ENCODE assay signal across 7 mouse cellular contexts in the genomic region with DNA sequence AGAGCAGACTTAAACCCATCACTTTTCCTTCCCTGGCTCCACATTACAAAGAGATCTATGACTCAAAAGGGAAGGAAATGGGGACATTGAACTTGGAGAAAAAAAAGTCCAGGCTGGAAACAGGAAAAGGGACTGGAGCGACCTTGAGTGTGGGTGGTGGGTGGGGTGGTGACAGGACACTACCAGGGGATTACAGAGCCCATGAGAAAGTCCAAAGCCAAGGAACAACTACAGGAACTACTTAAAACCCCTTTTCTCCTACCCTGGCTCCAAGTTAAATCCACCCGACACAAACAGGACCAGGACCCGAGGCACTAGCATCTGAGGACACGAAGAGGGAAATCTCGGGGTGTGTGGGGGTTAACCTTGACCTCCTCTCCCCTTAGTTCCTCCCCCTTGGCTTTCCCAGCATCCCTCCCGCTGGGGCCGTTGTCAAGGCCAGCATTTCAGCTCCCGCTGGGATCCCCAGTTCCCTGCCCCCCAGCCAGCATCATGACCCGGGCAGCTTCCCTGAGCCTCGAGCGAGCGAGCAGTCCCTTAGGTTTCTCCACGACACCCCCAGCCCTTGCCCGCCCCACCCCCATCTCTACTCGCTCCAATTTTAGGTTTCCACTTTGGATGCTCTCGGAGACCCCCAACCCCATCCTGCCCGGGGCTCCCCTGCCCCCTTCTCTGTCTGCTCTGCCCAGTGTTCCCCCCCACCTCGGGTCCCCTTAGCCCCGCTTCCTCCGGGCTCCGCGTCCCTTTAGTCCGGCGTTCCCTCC. TPM values are rescaled to one million over a fixed set of nuclear protein-coding genes. Genes with fewer than 3 reads are reported as not detected.
DNase-seq lines count a peak whose midpoint lies in the region; ATAC-seq and TF ChIP-seq lines count a peak whose summit lies in the region.

No protein-coding gene starts in this region.

- no peaks in the 10 kb centered on the region for H3K27me3 ChIP-seq in embryonic facial prominence, embryonic 14.5 days (replicated peaks; ENCODE audit: control insufficient read depth, insufficient read depth, low read length)
- H3K27me3 ChIP-seq in heart, postnatal 0 days (ENCODE audit: control insufficient read depth, insufficient read depth, low read length) = no peaks in the 10 kb centered on the region

- no peak for TF ChIP-seq CTCF in heart, postnatal 0 days (IDR thresholded peaks at IDR 0.05; ENCODE audit: low read depth)

- peak overlapping the region; percentile 95 for H3K4me3 ChIP-seq in embryonic facial prominence, embryonic 14.5 days (ENCODE audit: low read depth, low read length)
- H3K4me3 ChIP-seq in heart, postnatal 0 days (ENCODE audit: low read depth, low read length) = peak overlapping the region; percentile 86

- peaks cover 23% of the 10 kb centered on the region for H3K4me1 ChIP-seq in embryonic facial prominence, embryonic 14.5 days (ENCODE audit: control insufficient read depth, insufficient read depth, low read length)
- H3K4me1 ChIP-seq in heart, postnatal 0 days (ENCODE audit: control insufficient read depth, insufficient read depth) = peaks cover 44% of the 10 kb centered on the region

- no peaks in the 10 kb centered on the region for H3K9me3 ChIP-seq in embryonic facial prominence, embryonic 14.5 days (ENCODE audit: control insufficient read depth, low read length)
- H3K9me3 ChIP-seq in heart, postnatal 0 days (replicated peaks; ENCODE audit: control insufficient read depth, low read length) = no peaks in the 10 kb centered on the region

- H3K4me2 ChIP-seq in embryonic facial prominence, embryonic 14.5 days (ENCODE audit: low read depth, low read length) = peak overlapping the region; percentile 93
- peak overlapping the region; percentile 83 for H3K4me2 ChIP-seq in heart, postnatal 0 days (ENCODE audit: low read depth, low read length)

- 0% methylated on average over 20 of the region's 24 CpGs for WGBS in embryonic facial prominence, embryonic 14.5 days
- WGBS in heart, postnatal 0 days = under 1% methylated on average over 24 of the region's 24 CpGs

- peak overlapping the region; percentile 81 for H3K27ac ChIP-seq in embryonic facial prominence, embryonic 14.5 days (replicated peaks; ENCODE audit: low read depth, low read length)
- H3K27ac ChIP-seq in heart, postnatal 0 days (ENCODE audit: low read depth) = peak overlapping the region; percentile 93

- DNase-seq in ES-CJ7 (ENCODE audit: low read depth, low spot score) = peak; percentile 95
- DNase-seq in adrenal gland, postnatal 10 days = peak; percentile 83
- DNase-seq in embryonic facial prominence, embryonic 14.5 days (ENCODE audit: low spot score) = peak; percentile 36
- DNase-seq in heart, postnatal 0 days (ENCODE audit: low spot score) = peak; percentile 73
- peak; percentile 60 to 67 for DNase-seq in kidney, postnatal 36 days
- DNase-seq in lung, postnatal 4 days = peak; percentile 60 to 73
- DNase-seq in right cerebral cortex, postnatal 4 days = peak; percentile 55

- TF ChIP-seq EP300 in heart, postnatal 0 days (IDR thresholded peaks at IDR 0.05; ENCODE audit: low read depth) = no peak

- H3K36me3 ChIP-seq in embryonic facial prominence, embryonic 14.5 days (ENCODE audit: control insufficient read depth, insufficient read depth, low read length) = no peaks in the 10 kb centered on the region
- peaks cover 8% of the 10 kb centered on the region; the same call in 1 of the 2 replicates for H3K36me3 ChIP-seq in heart, postnatal 0 days (replicated peaks; ENCODE audit: control insufficient read depth, insufficient read depth, low read length)

- H3K9ac ChIP-seq in embryonic facial prominence, embryonic 14.5 days (ENCODE audit: low read depth, low read length) = peak overlapping the region; percentile 91
- H3K9ac ChIP-seq in heart, postnatal 0 days (replicated peaks; ENCODE audit: low read depth, low read length) = peak overlapping the region; percentile 92

- ATAC-seq in embryonic facial prominence, embryonic 14.5 days (ENCODE audit: low read depth) = peak; percentile 17
- ATAC-seq in heart, postnatal 0 days (ENCODE audit: insufficient read depth, low read depth) = peak; percentile 61

RNA-seq across cellular contexts. Expression of a gene that starts 0.6 kb away (rescaled TPM):
- total RNA-seq in adrenal gland, postnatal 10 days (2021) = 10 to 100 TPM; 92.8 to 97.5 TPM
- 88.0 and 89.6 TPM in 2 replicates for polyA plus RNA-seq in embryonic facial prominence, embryonic 14.5 days (2014; fragmentation: Nextera tagmentation; extraction: Ambion mirVana)
- 137 and 139 TPM in 2 replicates for total RNA-seq in heart, postnatal 0 days (2014; rRNA removed; ENCODE audit: low replicate concordance)
- polyA plus RNA-seq in heart, postnatal 0 days (2015; fragmentation: Nextera tagmentation; extraction: Ambion mirVana) = 77.4 and 83.2 TPM in 2 replicates

RNA-seq across cellular contexts. Expression of a gene that starts 32.3 kb away (rescaled TPM):
- total RNA-seq in adrenal gland, postnatal 10 days (2021) = 10 to 100 TPM; 16.3 to 27.8 TPM
- polyA plus RNA-seq in embryonic facial prominence, embryonic 14.5 days (2014; fragmentation: Nextera tagmentation; extraction: Ambion mirVana) = 61.9 and 69.1 TPM in 2 replicates
- 19.8 and 36.3 TPM in 2 replicates for total RNA-seq in heart, postnatal 0 days (2014; rRNA removed; ENCODE audit: low replicate concordance)
- 19.2 and 19.4 TPM in 2 replicates for polyA plus RNA-seq in heart, postnatal 0 days (2015; fragmentation: Nextera tagmentation; extraction: Ambion mirVana)

RNA-seq across cellular contexts. Expression of a gene that starts 37.7 kb away (rescaled TPM):
- total RNA-seq in adrenal gland, postnatal 10 days (2021) = 10 to 100 TPM; 23.4 to 26.0 TPM
- 3.9 TPM in 2 replicates for polyA plus RNA-seq in embryonic facial prominence, embryonic 14.5 days (2014; fragmentation: Nextera tagmentation; extraction: Ambion mirVana)
- total RNA-seq in heart, postnatal 0 days (2014; rRNA removed; ENCODE audit: low replicate concordance) = 11.6 and 13.1 TPM in 2 replicates
- 7.0 and 7.2 TPM in 2 replicates for polyA plus RNA-seq in heart, postnatal 0 days (2015; fragmentation: Nextera tagmentation; extraction: Ambion mirVana)

RNA-seq across cellular contexts. Expression of a gene that starts 57.3 kb away (rescaled TPM):
- total RNA-seq in adrenal gland, postnatal 10 days (2021) = 1 to 10 TPM; 3.6 to 5.1 TPM
- 0.33 and 0.81 TPM in 2 replicates for polyA plus RNA-seq in embryonic facial prominence, embryonic 14.5 days (2014; fragmentation: Nextera tagmentation; extraction: Ambion mirVana)
- under 0.01 TPM in 1 of 2 replicates, not detected in the other for total RNA-seq in heart, postnatal 0 days (2014; rRNA removed; ENCODE audit: low replicate concordance)
- 0.01 TPM in 1 of 2 replicates, not detected in the other for polyA plus RNA-seq in heart, postnatal 0 days (2015; fragmentation: Nextera tagmentation; extraction: Ambion mirVana)

Comparison
In these comparisons a context has a peak if more than half of its experiments do, and no peak if none do; other contexts are left out.
1. Peak in every context shown above with its lines: DNase-seq, ATAC-seq, H3K4me3 ChIP-seq and H3K27ac ChIP-seq.
2. DNase-seq: peak in every context shown above with its lines; median percentile 95 in ES-CJ7; 83 in adrenal gland, postnatal 10 days; 73 in heart, postnatal 0 days; 66 in lung, postnatal 4 days; 64 in kidney, postnatal 36 days; 55 in right cerebral cortex, postnatal 4 days; 36 in embryonic facial prominence, embryonic 14.5 days.